Mouse (Mus musculus) testis, adult 2 months (tissue): Measurements from ENCODE around the gene 4930544G11Rik.

Experiments
- CTCF ChIP-seq: fragments of 200-500 bp; IDR thresholded peaks from 2 replicates; pipeline ENCODE4 v1.5.1; 2012; ENCODE audit warnings: low read depth, mild to moderate bottlenecking, inconsistent platforms, low read length, moderate library complexity; ENCODE audit not compliant: control insufficient read depth, insufficient read depth, insufficient replicate concordance
- POLR2A ChIP-seq: fragments of 200-500 bp; IDR thresholded peaks from 2 replicates; pipeline ENCODE4 v1.6.1; 2012; ENCODE audit warnings: low read depth, mild to moderate bottlenecking, inconsistent platforms, low read length, moderate library complexity; ENCODE audit not compliant: control insufficient read depth

- no peak for TF ChIP-seq CTCF
- no peak for TF ChIP-seq POLR2A
Measured at GRCm38 (mm10) chr6:65932776-65933175, 19.6 kb upstream of the 4930544G11Rik start.
